Mouse (Mus musculus): ENCODE results near the gene Higd1c. TPM values are rescaled to one million over a fixed set of nuclear protein-coding genes. Genes with fewer than 3 reads are reported as not detected.
"Not testable (repeated sequence)": the region's sequence is repeated elsewhere in the genome, so short reads cannot be mapped to it uniquely, and the experiment has no call there.

The Higd1c gene
- total and polyA plus RNA-seq, 2 experiments from 2014 or later = not detected

DNA sequence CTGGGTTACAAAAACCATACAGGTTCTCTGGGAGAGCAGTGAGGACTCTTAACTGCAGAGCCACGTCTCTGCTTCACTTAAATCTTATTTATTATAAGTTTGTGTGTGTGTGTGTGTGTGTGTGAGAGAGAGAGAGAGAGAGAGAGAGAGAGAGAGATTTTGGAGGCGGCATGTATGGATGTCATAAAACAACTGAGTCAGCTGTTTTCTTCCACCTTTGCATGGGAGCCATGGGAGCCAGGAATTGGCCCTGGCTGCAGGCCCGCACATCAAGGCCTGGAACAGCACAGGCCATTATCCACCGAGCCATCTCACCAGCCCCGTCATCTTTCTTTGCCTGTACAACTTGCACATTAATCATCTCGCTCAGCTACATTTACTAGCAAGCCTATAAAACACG is 2.8 kb downstream of the Higd1c start:
- WGBS = 83% methylated on average over 7 of the region's 7 CpGs
- ATAC-seq (ENCODE audit: insufficient read depth, low read depth) = no peak
- no peak overlapping the region for H3K4me2 ChIP-seq (ENCODE audit: low read depth, low read length)
- H3K36me3 ChIP-seq (replicated peaks; ENCODE audit: control insufficient read depth, insufficient read depth, low read length) = no peaks in the 10 kb centered on the region
- 0 out of 2 replicates have a peak, but pooled peaks cover 3% of the 10 kb centered on the region for H3K9me3 ChIP-seq (replicated peaks; ENCODE audit: control insufficient read depth, low read length)
- no peak overlapping the region for H3K4me3 ChIP-seq (ENCODE audit: low read depth, low read length)
- no peak for DNase-seq (ENCODE audit: low spot score)
- H3K27me3 ChIP-seq (ENCODE audit: control insufficient read depth, insufficient read depth, low read length) = no peaks in the 10 kb centered on the region
- no peak for TF ChIP-seq CTCF (IDR thresholded peaks at IDR 0.05; ENCODE audit: low read depth)
- no peak for TF ChIP-seq EP300 (IDR thresholded peaks at IDR 0.05; ENCODE audit: low read depth)
- no peaks in the 10 kb centered on the region for H3K4me1 ChIP-seq (ENCODE audit: control insufficient read depth, insufficient read depth)
- H3K9ac ChIP-seq (replicated peaks; ENCODE audit: low read depth, low read length) = no peak overlapping the region
- H3K27ac ChIP-seq (ENCODE audit: low read depth) = no peak overlapping the region

DNA sequence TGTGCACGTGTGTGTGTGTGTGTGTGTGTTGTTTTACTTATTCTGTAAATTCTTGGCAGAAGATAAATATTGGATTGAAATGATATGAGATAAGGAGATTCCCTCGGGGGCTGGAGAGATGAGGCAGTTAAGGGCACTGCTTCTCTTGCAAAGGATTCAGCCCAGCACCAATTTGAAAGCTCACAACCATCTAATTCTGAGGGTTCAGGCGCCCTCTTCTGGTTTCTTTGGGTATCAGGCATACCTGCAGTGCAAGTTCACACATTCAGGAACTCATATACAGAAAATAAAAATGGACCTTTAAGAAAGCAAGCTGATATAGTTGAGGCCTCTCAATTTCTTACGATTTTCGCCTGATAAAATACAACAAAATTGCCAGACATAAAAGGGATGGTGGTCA is 10.7 kb downstream of the Higd1c start:
- WGBS = 32% methylated on average over 5 of the region's 5 CpGs
- peak; percentile 44 for DNase-seq (ENCODE audit: low spot score)
- Histone ChIP-seq H3K4me2 (ENCODE audit: low read depth, low read length) (no peak overlapping the region), H3K36me3 (replicated peaks; ENCODE audit: control insufficient read depth, insufficient read depth, low read length) (no peaks in the 10 kb centered on the region), H3K4me1 (ENCODE audit: control insufficient read depth, insufficient read depth) (no peaks in the 10 kb centered on the region), H3K27me3 (ENCODE audit: control insufficient read depth, insufficient read depth, low read length) (no peaks in the 10 kb centered on the region), H3K9me3 (replicated peaks; ENCODE audit: control insufficient read depth, low read length) (no peaks in the 10 kb centered on the region), H3K9ac (replicated peaks; ENCODE audit: low read depth, low read length) (no peak overlapping the region), H3K4me3 (ENCODE audit: low read depth, low read length) (no peak overlapping the region), H3K27ac (ENCODE audit: low read depth) (no peak overlapping the region)
- no peak for TF ChIP-seq EP300 (IDR thresholded peaks at IDR 0.05; ENCODE audit: low read depth)
- peak; percentile 68 for TF ChIP-seq CTCF (IDR thresholded peaks at IDR 0.05; ENCODE audit: low read depth)
- ATAC-seq (ENCODE audit: insufficient read depth, low read depth) = no peak

DNA sequence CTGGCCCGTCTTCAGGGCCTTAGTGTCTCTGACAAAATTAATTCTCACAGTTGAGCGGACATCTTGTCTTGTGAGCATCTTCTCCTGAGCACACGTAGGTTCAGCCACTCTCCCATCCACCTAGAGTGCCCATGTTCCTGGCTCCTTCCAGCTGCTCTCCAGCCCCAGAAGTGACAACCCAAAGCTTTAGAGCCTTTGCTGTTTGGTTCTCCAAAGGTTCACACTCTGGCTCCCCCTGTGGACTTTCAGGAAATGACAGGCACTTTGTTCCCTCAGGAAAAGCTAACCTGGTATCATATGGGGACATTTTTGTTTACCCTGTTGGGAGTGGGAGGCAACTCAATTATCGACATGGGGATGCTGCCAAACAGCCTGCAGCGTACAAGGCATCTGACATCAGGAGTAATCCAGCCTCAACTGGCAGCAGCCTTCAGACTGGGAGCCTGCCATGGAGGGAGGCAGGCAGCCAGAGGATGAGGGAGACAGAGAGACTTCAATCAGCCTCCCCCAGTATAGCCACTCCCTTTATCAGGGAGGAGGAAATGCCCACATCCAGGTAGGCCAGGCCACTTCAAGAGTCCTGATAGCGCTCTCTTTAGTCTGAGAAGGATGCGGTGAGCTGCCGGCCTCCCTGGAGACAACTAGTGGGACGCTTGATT is 13.6 kb downstream of the Higd1c start:
- not testable (repeated sequence) for H3K27me3 ChIP-seq (ENCODE audit: control insufficient read depth, insufficient read depth, low read length); H3K27ac ChIP-seq (ENCODE audit: low read depth); H3K36me3 ChIP-seq (replicated peaks; ENCODE audit: control insufficient read depth, insufficient read depth, low read length); DNase-seq (ENCODE audit: low spot score); H3K4me1 ChIP-seq (ENCODE audit: control insufficient read depth, insufficient read depth); H3K4me3 ChIP-seq (ENCODE audit: low read depth, low read length); H3K9ac ChIP-seq (replicated peaks; ENCODE audit: low read depth, low read length); H3K9me3 ChIP-seq (replicated peaks; ENCODE audit: control insufficient read depth, low read length); H3K4me2 ChIP-seq (ENCODE audit: low read depth, low read length)
- WGBS = 26% methylated on average over 3 of the region's 9 CpGs
- ATAC-seq (ENCODE audit: insufficient read depth, low read depth) = peak; percentile 41

DNA sequence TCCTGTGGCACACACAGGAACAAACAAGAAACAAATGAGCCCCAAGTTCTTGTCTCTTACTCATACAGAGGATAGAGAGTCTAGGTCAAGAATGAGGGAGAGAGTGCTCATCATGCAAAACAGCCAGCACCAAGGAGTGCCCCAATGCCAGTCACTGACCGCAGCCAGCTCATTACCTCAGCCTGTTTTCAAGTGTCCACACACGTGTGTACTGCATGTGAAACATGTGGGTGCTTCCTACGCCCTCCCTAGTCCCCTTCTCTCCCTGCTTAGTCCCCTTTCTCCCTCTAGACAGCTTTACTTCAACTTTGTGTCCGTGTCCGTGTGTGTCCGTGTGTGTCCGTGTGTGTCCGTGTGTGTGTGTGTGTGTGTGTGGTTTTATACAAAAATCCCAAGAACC is 15.3 kb downstream of the Higd1c start:
- TF ChIP-seq EP300 (IDR thresholded peaks at IDR 0.05; ENCODE audit: low read depth) (no peak), CTCF (IDR thresholded peaks at IDR 0.05; ENCODE audit: low read depth) (no peak)
- H3K9ac ChIP-seq (replicated peaks; ENCODE audit: low read depth, low read length) = no peak overlapping the region
- ATAC-seq (ENCODE audit: insufficient read depth, low read depth) = no peak
- H3K9me3 ChIP-seq (replicated peaks; ENCODE audit: control insufficient read depth, low read length) = no peaks in the 10 kb centered on the region
- H3K27me3 ChIP-seq (ENCODE audit: control insufficient read depth, insufficient read depth, low read length) = 0 out of 2 replicates have a peak, but pooled peaks cover 3% of the 10 kb centered on the region
- H3K4me3 ChIP-seq (ENCODE audit: low read depth, low read length) = no peak overlapping the region
- H3K4me1 ChIP-seq (ENCODE audit: control insufficient read depth, insufficient read depth) = no peaks in the 10 kb centered on the region
- no peak for DNase-seq (ENCODE audit: low spot score)
- H3K36me3 ChIP-seq (replicated peaks; ENCODE audit: control insufficient read depth, insufficient read depth, low read length) = no peaks in the 10 kb centered on the region
- WGBS = 72% methylated on average over 8 of the region's 8 CpGs
- no peak overlapping the region for H3K4me2 ChIP-seq (ENCODE audit: low read depth, low read length)
- H3K27ac ChIP-seq (ENCODE audit: low read depth) = no peak overlapping the region

DNA sequence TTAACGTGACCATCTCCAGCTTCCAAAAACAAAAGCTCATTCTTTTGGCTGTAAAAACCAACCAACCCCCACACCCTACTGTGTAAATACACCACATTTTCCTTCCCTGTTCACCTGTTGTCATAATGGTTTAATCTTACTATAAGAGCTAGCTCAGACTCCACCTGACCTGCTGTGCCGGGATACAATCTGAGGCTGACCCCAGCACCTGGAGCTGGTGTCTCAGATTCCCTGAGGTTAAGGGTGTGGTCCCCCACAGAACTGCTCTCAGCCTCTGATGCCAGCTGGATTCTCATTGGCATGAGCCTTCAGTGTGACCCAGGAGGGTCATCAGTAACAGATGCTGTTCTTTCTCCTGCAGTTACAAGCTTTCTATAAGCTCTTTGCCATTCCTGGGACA is 15.8 kb downstream of the Higd1c start:
- DNase-seq (ENCODE audit: low spot score) (no peak), ATAC-seq (ENCODE audit: insufficient read depth, low read depth) (no peak)
- Histone ChIP-seq H3K9ac (replicated peaks; ENCODE audit: low read depth, low read length) (no peak overlapping the region), H3K4me2 (ENCODE audit: low read depth, low read length) (no peak overlapping the region), H3K27me3 (ENCODE audit: control insufficient read depth, insufficient read depth, low read length) (0 out of 2 replicates have a peak, but pooled peaks cover 3% of the 10 kb centered on the region), H3K4me1 (ENCODE audit: control insufficient read depth, insufficient read depth) (no peaks in the 10 kb centered on the region), H3K4me3 (ENCODE audit: low read depth, low read length) (no peak overlapping the region), H3K36me3 (replicated peaks; ENCODE audit: control insufficient read depth, insufficient read depth, low read length) (no peaks in the 10 kb centered on the region), H3K9me3 (replicated peaks; ENCODE audit: control insufficient read depth, low read length) (no peaks in the 10 kb centered on the region), H3K27ac (ENCODE audit: low read depth) (no peak overlapping the region)
- TF ChIP-seq CTCF (IDR thresholded peaks at IDR 0.05; ENCODE audit: low read depth) (no peak), EP300 (IDR thresholded peaks at IDR 0.05; ENCODE audit: low read depth) (no peak)
- 60% methylated on average over 2 of the region's 2 CpGs for WGBS

- peaks cover 8% of the 10 kb centered on the region for H3K4me1 ChIP-seq (ENCODE audit: control insufficient read depth, insufficient read depth)
- H3K4me2 ChIP-seq (ENCODE audit: low read depth, low read length) = no peak overlapping the region
- WGBS = 87% methylated on average over 9 of the region's 9 CpGs
- H3K27ac ChIP-seq (ENCODE audit: low read depth) = no peak overlapping the region
- H3K27me3 ChIP-seq (ENCODE audit: control insufficient read depth, insufficient read depth, low read length) = 0 out of 2 replicates have a peak, but pooled peaks cover 3% of the 10 kb centered on the region
- no peak for ATAC-seq (ENCODE audit: insufficient read depth, low read depth)
- TF ChIP-seq EP300 (IDR thresholded peaks at IDR 0.05; ENCODE audit: low read depth) = no peak
- no peak for TF ChIP-seq CTCF (IDR thresholded peaks at IDR 0.05; ENCODE audit: low read depth)
- H3K36me3 ChIP-seq (replicated peaks; ENCODE audit: control insufficient read depth, insufficient read depth, low read length) = no peaks in the 10 kb centered on the region
- H3K9ac ChIP-seq (replicated peaks; ENCODE audit: low read depth, low read length) = no peak overlapping the region
- no peaks in the 10 kb centered on the region for H3K9me3 ChIP-seq (replicated peaks; ENCODE audit: control insufficient read depth, low read length)
- DNase-seq (ENCODE audit: low spot score) = no peak
- no peak overlapping the region for H3K4me3 ChIP-seq (ENCODE audit: low read depth, low read length)
Measured at GRCm38 (mm10) chr15:100385705-100386104, 21.4 kb downstream of the Higd1c start.
